Mouse (Mus musculus): Measurements from ENCODE around the gene Sox12.
"Not testable (repeated sequence)": the region's sequence is repeated elsewhere in the genome, so short reads cannot be mapped to it uniquely, and the experiment has no call there.

The Sox12 gene

GRCm38 (mm10) chr2:152397680-152398435 is at the start of gene Sox12:
Gene Sox12 (minus strand): TSS chr2:152398063.
- peak; percentile 98 for DNase-seq

GRCm38 (mm10) chr2:152447461-152447860 is 49.6 kb upstream of the Sox12 start:
- no peak for DNase-seq

- no peak for DNase-seq
Observed at GRCm38 (mm10) chr2:152446642-152447041, 48.8 kb upstream of the Sox12 start.

GRCm38 (mm10) chr2:152443281-152443680 is 45.4 kb upstream of the Sox12 start:
- no peak for DNase-seq

GRCm38 (mm10) chr2:152442322-152442721 is 44.5 kb upstream of the Sox12 start:
- no peak for DNase-seq

GRCm38 (mm10) chr2:152439833-152440232 is 42.0 kb upstream of the Sox12 start:
- no peak for DNase-seq

GRCm38 (mm10) chr2:152438963-152439362 is 41.1 kb upstream of the Sox12 start:
- no peak for DNase-seq

GRCm38 (mm10) chr2:152436983-152437860 is 39.4 kb upstream of the Sox12 start:
- DNase-seq: peak; percentile 82

- no peak for DNase-seq
Observed at GRCm38 (mm10) chr2:152436405-152436901, 38.6 kb upstream of the Sox12 start.

GRCm38 (mm10) chr2:152428481-152428880 is 30.6 kb upstream of the Sox12 start:
- not testable (repeated sequence) for DNase-seq

- DNase-seq: peak; percentile 9
Observed at GRCm38 (mm10) chr2:152427493-152427892, 29.6 kb upstream of the Sox12 start.

- DNase-seq: no peak
Observed at GRCm38 (mm10) chr2:152415786-152416185, 17.9 kb upstream of the Sox12 start.

GRCm38 (mm10) chr2:152415287-152415686 is 17.4 kb upstream of the Sox12 start, which contains the start of gene 6820408C15Rik:
Gene 6820408C15Rik (plus strand): TSS chr2:152415587.
- no peak for DNase-seq

GRCm38 (mm10) chr2:152414591-152415165 is 16.8 kb upstream of the Sox12 start, which contains the start of gene Zcchc3:
Gene Zcchc3 (minus strand): TSS chr2:152415027.
- DNase-seq: peak; percentile 86

- no peak for DNase-seq
Observed at GRCm38 (mm10) chr2:152413765-152414584, 16.1 kb upstream of the Sox12 start.

GRCm38 (mm10) chr2:152413158-152413764 is 15.4 kb upstream of the Sox12 start:
- DNase-seq: no peak

GRCm38 (mm10) chr2:152412526-152413157 is 14.8 kb upstream of the Sox12 start:
- no peak for DNase-seq

GRCm38 (mm10) chr2:152411471-152411870 is 13.6 kb upstream of the Sox12 start:
- no peak for DNase-seq

- peak; percentile 85 for DNase-seq
Observed at GRCm38 (mm10) chr2:152410971-152411371, 13.1 kb upstream of the Sox12 start.

- no peak for DNase-seq
Observed at GRCm38 (mm10) chr2:152409781-152410180, 11.9 kb upstream of the Sox12 start.

- DNase-seq: peak; percentile 98
Observed at GRCm38 (mm10) chr2:152406126-152406525, 8.3 kb upstream of the Sox12 start.

Measured in lung, postnatal 36 days (tissue).